Mouse (Mus musculus): ENCODE measurements around the gene AL607142.1. TPM values are rescaled to one million over a fixed set of nuclear protein-coding genes. Genes with fewer than 3 reads are reported as not detected.

The AL607142.1 gene
- total and polyA plus RNA-seq, 2 experiments: not detected

- Histone ChIP-seq H3K4me1 (ENCODE audit: control insufficient read depth, insufficient read depth, low read length) (no peaks in the 10 kb centered on the region), H3K9ac (ENCODE audit: low read depth, low read length) (no peak overlapping the region), H3K79me2 (ENCODE audit: control insufficient read depth, insufficient read depth, low read length) (no peaks in the 10 kb centered on the region), H3K27me3 (ENCODE audit: control insufficient read depth, insufficient read depth, low read length) (no peaks in the 10 kb centered on the region), H3K4me3 (ENCODE audit: insufficient read depth, low read depth, low read length) (no peak overlapping the region), H3K27ac (replicated peaks; ENCODE audit: insufficient read depth, low read depth, low read length) (no peak overlapping the region), H3K36me3 (ENCODE audit: control insufficient read depth, insufficient read depth, low read length) (no peaks in the 10 kb centered on the region)
- no peak for DNase-seq (ENCODE audit: extremely low read depth, low read depth, low spot score)
- WGBS: 82% methylated on average over 3 of the region's 3 CpGs
- TF ChIP-seq POLR2A (IDR thresholded peaks at IDR 0.05; ENCODE audit: extremely low read depth, insufficient read depth, low read length): no peak
- TF ChIP-seq CTCF (IDR thresholded peaks at IDR 0.05; ENCODE audit: low read depth, low read length): no peak
These were observed 6.6 kb upstream of the AL607142.1 start for GRCm38 (mm10) chr4:120058157-120058556.

GRCm38 (mm10) chr4:120058794-120059193, 6.0 kb upstream of the AL607142.1 start:
- WGBS: 54% methylated on average over 10 of the region's 10 CpGs
- no peak for DNase-seq (ENCODE audit: extremely low read depth, low read depth, low spot score)
- no peak for TF ChIP-seq CTCF (IDR thresholded peaks at IDR 0.05; ENCODE audit: low read depth, low read length)
- no peak for TF ChIP-seq POLR2A (IDR thresholded peaks at IDR 0.05; ENCODE audit: extremely low read depth, insufficient read depth, low read length)

GRCm38 (mm10) chr4:120061727-120062126, 3.1 kb upstream of the AL607142.1 start:
- no peaks in the 10 kb centered on the region for H3K4me1 ChIP-seq (ENCODE audit: control insufficient read depth, insufficient read depth, low read length)
- no peaks in the 10 kb centered on the region for H3K79me2 ChIP-seq (ENCODE audit: control insufficient read depth, insufficient read depth, low read length)
- H3K4me3 ChIP-seq (ENCODE audit: insufficient read depth, low read depth, low read length): no peak overlapping the region
- no peak overlapping the region for H3K9ac ChIP-seq (ENCODE audit: low read depth, low read length)
- no peak for DNase-seq (ENCODE audit: extremely low read depth, low read depth, low spot score)
- WGBS: 89% methylated on average over 6 of the region's 6 CpGs
- no peaks in the 10 kb centered on the region for H3K27me3 ChIP-seq (ENCODE audit: control insufficient read depth, insufficient read depth, low read length)
- H3K36me3 ChIP-seq (ENCODE audit: control insufficient read depth, insufficient read depth, low read length): no peaks in the 10 kb centered on the region
- H3K27ac ChIP-seq (replicated peaks; ENCODE audit: insufficient read depth, low read depth, low read length): no peak overlapping the region
- TF ChIP-seq CTCF (IDR thresholded peaks at IDR 0.05; ENCODE audit: low read depth, low read length): no peak
- TF ChIP-seq POLR2A (IDR thresholded peaks at IDR 0.05; ENCODE audit: extremely low read depth, insufficient read depth, low read length): no peak

More at GRCm38 (mm10) chr4:120058794-120059193, 6.0 kb upstream of the AL607142.1 start:
- H3K36me3 ChIP-seq (ENCODE audit: control insufficient read depth, insufficient read depth, low read length): no peaks in the 10 kb centered on the region
- H3K4me1 ChIP-seq (ENCODE audit: control insufficient read depth, insufficient read depth, low read length): no peaks in the 10 kb centered on the region
- no peak overlapping the region for H3K9ac ChIP-seq (ENCODE audit: low read depth, low read length)
- H3K27me3 ChIP-seq (ENCODE audit: control insufficient read depth, insufficient read depth, low read length): no peaks in the 10 kb centered on the region
- no peak overlapping the region for H3K4me3 ChIP-seq (ENCODE audit: insufficient read depth, low read depth, low read length)
- no peaks in the 10 kb centered on the region for H3K79me2 ChIP-seq (ENCODE audit: control insufficient read depth, insufficient read depth, low read length)
- H3K27ac ChIP-seq (replicated peaks; ENCODE audit: insufficient read depth, low read depth, low read length): no peak overlapping the region

- H3K27ac ChIP-seq (replicated peaks; ENCODE audit: insufficient read depth, low read depth, low read length): no peak overlapping the region
- 84% methylated on average over 6 of the region's 6 CpGs for WGBS
- DNase-seq (ENCODE audit: extremely low read depth, low read depth, low spot score): no peak
- no peaks in the 10 kb centered on the region for H3K36me3 ChIP-seq (ENCODE audit: control insufficient read depth, insufficient read depth, low read length)
- no peak overlapping the region for H3K4me3 ChIP-seq (ENCODE audit: insufficient read depth, low read depth, low read length)
- no peaks in the 10 kb centered on the region for H3K79me2 ChIP-seq (ENCODE audit: control insufficient read depth, insufficient read depth, low read length)
- no peak overlapping the region for H3K9ac ChIP-seq (ENCODE audit: low read depth, low read length)
- peaks cover 4% of the 10 kb centered on the region; the same call in 1 of the 2 replicates for H3K4me1 ChIP-seq (ENCODE audit: control insufficient read depth, insufficient read depth, low read length)
- H3K27me3 ChIP-seq (ENCODE audit: control insufficient read depth, insufficient read depth, low read length): no peaks in the 10 kb centered on the region
- no peak for TF ChIP-seq POLR2A (IDR thresholded peaks at IDR 0.05; ENCODE audit: extremely low read depth, insufficient read depth, low read length)
- no peak for TF ChIP-seq CTCF (IDR thresholded peaks at IDR 0.05; ENCODE audit: low read depth, low read length)
These were observed 2.6 kb upstream of the AL607142.1 start for GRCm38 (mm10) chr4:120062198-120062597.

- no peak overlapping the region for H3K9ac ChIP-seq (ENCODE audit: low read depth, low read length)
- H3K4me3 ChIP-seq (ENCODE audit: insufficient read depth, low read depth, low read length): no peak overlapping the region
- H3K36me3 ChIP-seq (ENCODE audit: control insufficient read depth, insufficient read depth, low read length): no peaks in the 10 kb centered on the region
- no peak overlapping the region for H3K27ac ChIP-seq (replicated peaks; ENCODE audit: insufficient read depth, low read depth, low read length)
- no peak for TF ChIP-seq CTCF (IDR thresholded peaks at IDR 0.05; ENCODE audit: low read depth, low read length)
- no peak for TF ChIP-seq POLR2A (IDR thresholded peaks at IDR 0.05; ENCODE audit: extremely low read depth, insufficient read depth, low read length)
- WGBS: 93% methylated on average over 11 of the region's 11 CpGs
- H3K4me1 ChIP-seq (ENCODE audit: control insufficient read depth, insufficient read depth, low read length): peaks cover 7% of the 10 kb centered on the region
- H3K79me2 ChIP-seq (ENCODE audit: control insufficient read depth, insufficient read depth, low read length): no peaks in the 10 kb centered on the region
- DNase-seq (ENCODE audit: extremely low read depth, low read depth, low spot score): no peak
- H3K27me3 ChIP-seq (ENCODE audit: control insufficient read depth, insufficient read depth, low read length): no peaks in the 10 kb centered on the region
These were observed 2.0 kb upstream of the AL607142.1 start for GRCm38 (mm10) chr4:120062754-120063153.

GRCm38 (mm10) chr4:120063353-120064124, 1.3 kb upstream of the AL607142.1 start:
- H3K9ac ChIP-seq (ENCODE audit: low read depth, low read length): no peak overlapping the region
- WGBS: 85% methylated on average over 20 of the region's 20 CpGs
- no peak overlapping the region for H3K4me3 ChIP-seq (ENCODE audit: insufficient read depth, low read depth, low read length)
- H3K4me1 ChIP-seq (ENCODE audit: control insufficient read depth, insufficient read depth, low read length): peaks cover 7% of the 10 kb centered on the region
- TF ChIP-seq POLR2A (IDR thresholded peaks at IDR 0.05; ENCODE audit: extremely low read depth, insufficient read depth, low read length) (no peak), CTCF (IDR thresholded peaks at IDR 0.05; ENCODE audit: low read depth, low read length) (no peak)
- H3K27ac ChIP-seq (replicated peaks; ENCODE audit: insufficient read depth, low read depth, low read length): no peak overlapping the region
- no peaks in the 10 kb centered on the region for H3K27me3 ChIP-seq (ENCODE audit: control insufficient read depth, insufficient read depth, low read length)
- H3K79me2 ChIP-seq (ENCODE audit: control insufficient read depth, insufficient read depth, low read length): no peaks in the 10 kb centered on the region
- peak; percentile 66 for DNase-seq (ENCODE audit: extremely low read depth, low read depth, low spot score)
- no peaks in the 10 kb centered on the region for H3K36me3 ChIP-seq (ENCODE audit: control insufficient read depth, insufficient read depth, low read length)

Measured in liver, adult 2 months (tissue).